Mouse (Mus musculus): ENCODE measurements around the gene Zbtb5. TPM values are rescaled to one million over a fixed set of nuclear protein-coding genes. Genes with fewer than 3 reads are reported as not detected.
"Not testable (repeated sequence)": the region's sequence is repeated elsewhere in the genome, so short reads cannot be mapped to it uniquely, and the experiment has no call there.

Zbtb5 gene
- total RNA-seq, 2 experiments from 2014 or later = 2.8 to 3.4 TPM

- DNase-seq = no peak
Observed at GRCm38 (mm10) chr4:45011581-45012104, 569 bp downstream of the Zbtb5 start.

- DNase-seq = no peak
Observed at GRCm38 (mm10) chr4:45010806-45011415, 1.3 kb downstream of the Zbtb5 start.

DNA sequence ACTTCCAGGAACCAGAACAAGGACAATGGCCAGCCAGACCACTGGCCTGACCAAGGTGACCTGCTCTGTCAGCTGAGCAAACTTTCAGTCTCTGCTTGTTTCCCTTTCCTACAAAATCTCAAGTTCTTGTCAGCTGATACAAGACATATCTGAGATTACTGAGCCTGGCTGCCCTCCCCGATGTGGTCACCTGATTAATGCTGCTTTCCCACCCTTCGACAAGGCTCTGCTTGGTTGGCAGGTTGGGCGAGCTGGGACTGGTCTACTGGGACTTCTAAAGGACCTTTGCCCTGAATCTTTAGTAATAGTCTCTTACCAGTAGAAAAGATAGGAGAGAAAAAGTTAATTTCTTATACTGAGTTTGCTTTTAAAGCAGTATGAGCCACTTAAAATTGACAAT is 6.8 kb downstream of the Zbtb5 start:
- no peak for DNase-seq

DNA sequence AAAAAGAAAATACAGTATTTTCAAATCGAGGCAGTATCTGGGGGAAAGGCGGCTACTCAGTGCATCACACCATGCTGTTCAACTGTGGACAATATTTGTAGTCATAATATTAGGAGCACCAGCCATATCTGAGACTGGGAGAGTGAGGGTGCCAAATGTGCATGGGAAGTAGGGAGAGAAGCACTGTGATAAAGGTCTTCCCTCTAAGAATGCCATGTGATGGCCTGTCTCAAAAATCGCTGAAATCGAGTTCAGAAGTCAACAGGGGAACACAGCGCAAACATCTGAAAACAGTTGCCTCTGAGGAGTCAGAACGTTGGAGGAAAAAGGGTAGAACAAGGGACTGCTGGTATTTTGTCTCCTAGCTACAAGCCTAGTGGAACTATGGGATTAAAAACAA is 12.2 kb downstream of the Zbtb5 start:
- DNase-seq = no peak

- DNase-seq = no peak
Observed at GRCm38 (mm10) chr4:44998071-44998470, 14.1 kb downstream of the Zbtb5 start.

GRCm38 (mm10) chr4:44994776-44995175 is 17.4 kb downstream of the Zbtb5 start:
- no peak for DNase-seq

DNA sequence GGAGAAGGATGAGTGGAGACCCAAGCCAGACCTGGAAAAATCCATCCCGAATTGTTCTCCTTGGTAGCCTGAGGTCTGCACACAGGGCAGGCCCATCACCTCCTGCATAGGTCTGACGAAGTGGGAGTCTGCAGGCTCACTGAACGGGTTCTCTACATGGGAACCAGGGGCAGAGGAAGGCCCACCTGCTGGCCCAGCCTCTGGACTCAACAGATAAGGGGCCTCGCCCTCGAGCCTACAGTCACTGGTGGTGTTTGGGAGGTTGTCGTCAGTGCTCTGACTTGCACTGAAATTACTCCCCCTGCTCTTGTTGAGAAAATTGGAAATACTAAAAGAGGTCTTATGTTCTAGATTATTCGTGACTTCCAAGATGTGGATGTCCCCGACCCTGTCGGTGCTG is 18.4 kb downstream of the Zbtb5 start:
- DNase-seq = no peak

DNA sequence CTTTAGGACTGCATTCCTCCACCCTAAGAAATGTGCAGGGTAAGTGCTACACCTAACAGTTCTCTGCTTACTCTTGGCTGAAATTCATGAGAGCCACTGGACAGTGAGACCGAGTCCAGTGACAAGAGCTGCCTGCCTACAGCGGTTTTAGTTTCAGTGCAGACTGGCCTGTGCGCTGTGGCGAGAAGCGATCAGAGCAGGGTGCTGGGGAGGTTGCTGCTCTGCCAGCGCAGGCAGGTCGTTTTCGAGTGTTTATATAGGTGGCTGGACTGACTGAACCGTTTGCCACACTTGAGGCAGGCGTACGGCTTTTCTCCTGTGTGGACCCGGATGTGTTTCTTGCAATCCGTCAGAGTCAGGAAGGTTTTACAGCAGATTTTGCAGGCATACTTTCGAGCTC is 19.0 kb downstream of the Zbtb5 start:
- not testable (repeated sequence) for DNase-seq

- DNase-seq = not testable (repeated sequence)
Observed at GRCm38 (mm10) chr4:44992330-44992729, 19.9 kb downstream of the Zbtb5 start.

- DNase-seq = no peak
Observed at GRCm38 (mm10) chr4:44990560-44990959, 21.7 kb downstream of the Zbtb5 start.

- no peak for DNase-seq
Observed at GRCm38 (mm10) chr4:44983131-44983740, 29.0 kb downstream of the Zbtb5 start.

DNA sequence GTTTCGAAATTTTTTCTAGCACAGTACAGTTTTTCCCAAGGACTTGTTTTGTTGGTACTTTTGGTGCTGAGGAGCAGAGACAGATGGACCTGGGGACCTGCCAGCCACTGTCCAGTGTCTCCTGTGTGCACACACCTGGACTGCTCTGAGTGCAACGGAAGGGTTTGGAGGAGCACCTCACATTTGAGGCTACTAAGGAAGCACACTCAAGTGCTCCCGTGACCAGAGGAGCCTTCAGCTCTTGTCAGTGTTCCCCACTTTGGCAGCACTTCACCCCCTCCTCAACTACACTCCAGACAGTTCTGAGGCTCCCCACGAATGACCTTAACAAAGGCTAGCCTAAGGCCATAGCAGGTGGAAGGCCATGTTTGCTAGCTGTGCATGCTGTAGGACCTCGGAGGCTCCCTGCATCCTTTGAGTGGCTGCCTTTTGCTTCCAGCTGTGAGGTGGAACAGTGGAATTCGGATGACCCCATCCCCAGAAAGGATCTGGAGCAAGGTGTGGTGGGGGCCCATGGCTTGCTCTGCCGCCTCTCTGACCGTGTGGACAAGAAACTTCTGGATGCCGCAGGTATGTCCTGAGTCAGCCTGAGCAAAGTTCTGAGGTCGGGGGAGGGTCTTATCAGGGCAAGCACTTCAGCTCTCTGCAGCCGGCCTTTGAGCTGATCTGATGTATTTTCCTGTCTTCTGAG is 29.6 kb downstream of the Zbtb5 start:
- no peak for DNase-seq

GRCm38 (mm10) chr4:44981974-44982287 is 30.3 kb downstream of the Zbtb5 start:
- DNase-seq = no peak

DNA sequence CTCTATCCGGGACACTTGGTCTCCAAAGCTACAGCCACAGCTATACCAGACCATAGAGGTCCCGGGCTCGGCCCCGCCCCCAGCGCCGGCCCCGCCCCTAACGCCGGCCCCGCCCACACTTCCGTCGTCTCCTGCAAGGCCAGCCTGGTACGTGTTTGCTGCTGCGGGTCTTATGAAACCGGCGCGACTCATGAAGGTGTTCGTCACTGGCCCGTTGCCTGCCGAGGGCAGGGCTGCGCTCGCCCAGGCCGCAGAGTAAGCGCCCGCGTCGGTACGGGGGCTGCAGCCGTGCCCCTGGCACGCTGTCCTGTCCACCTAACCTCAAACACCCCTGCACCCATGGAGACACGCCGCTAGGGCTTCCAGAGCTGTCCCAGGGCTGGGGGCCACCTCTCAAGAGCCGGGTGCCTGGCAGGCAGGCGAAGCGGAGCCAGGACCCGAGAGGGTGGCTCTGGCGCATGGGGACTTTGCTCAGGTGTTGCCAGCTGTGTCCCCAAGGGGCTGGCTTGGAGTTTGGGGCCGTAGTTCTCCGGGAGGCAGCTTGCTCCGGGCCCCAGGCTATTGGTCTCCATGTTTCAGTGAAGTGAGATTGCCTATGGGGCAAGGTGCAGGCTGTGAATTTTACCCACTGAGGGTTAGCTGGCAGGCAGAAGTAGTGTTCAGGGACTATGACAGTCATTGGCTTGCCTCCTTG is 30.8 kb downstream of the Zbtb5 start, which contains the start of gene Grhpr:
Gene Grhpr, plus strand, starts transcription at position 116 of the 694 bp plus-strand sequence.
- peak; percentile 90 for DNase-seq

GRCm38 (mm10) chr4:44979794-44980338 is 32.3 kb downstream of the Zbtb5 start:
- no peak for DNase-seq

- DNase-seq = no peak
Observed at GRCm38 (mm10) chr4:44978175-44978574, 34.0 kb downstream of the Zbtb5 start.

DNA sequence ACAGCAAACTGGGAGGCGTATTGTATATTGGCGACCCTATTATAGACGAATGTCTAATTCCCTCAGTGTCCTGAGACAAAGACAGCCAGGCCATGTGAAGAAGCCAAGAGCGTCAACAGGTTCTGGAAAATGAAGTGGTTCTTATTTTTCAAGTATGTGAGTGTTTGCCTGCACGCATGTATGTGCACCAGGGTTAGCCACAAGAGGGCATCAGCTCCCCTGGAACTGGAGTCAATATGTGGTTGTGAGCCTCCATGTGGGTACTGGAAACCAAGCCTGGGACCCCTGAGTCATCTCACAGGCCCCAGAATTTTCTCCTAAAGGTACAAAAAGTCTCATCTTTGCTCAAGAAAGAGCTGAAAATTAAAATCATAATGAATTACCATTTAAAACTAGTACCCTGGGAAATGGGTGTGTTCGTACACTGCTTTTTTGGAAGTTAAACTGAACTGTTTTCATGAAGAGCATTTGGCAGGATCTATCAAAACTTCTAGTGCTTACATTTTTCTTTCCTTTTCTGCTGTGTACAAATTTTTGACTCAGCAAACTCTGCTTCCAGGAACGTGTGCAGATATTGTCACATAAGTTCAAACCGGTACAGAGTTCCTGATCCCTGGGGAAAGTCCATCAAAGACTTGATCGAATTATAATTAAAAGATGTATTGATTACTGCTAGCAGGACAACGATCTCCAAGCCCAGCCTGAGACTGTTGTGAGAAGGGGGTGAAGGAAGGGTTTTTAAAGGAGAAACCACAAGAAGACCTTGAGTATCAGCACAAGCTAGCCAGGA is 35.1 kb downstream of the Zbtb5 start:
- DNase-seq = no peak

GRCm38 (mm10) chr4:44976026-44976615 is 36.1 kb downstream of the Zbtb5 start:
- DNase-seq = no peak

DNA sequence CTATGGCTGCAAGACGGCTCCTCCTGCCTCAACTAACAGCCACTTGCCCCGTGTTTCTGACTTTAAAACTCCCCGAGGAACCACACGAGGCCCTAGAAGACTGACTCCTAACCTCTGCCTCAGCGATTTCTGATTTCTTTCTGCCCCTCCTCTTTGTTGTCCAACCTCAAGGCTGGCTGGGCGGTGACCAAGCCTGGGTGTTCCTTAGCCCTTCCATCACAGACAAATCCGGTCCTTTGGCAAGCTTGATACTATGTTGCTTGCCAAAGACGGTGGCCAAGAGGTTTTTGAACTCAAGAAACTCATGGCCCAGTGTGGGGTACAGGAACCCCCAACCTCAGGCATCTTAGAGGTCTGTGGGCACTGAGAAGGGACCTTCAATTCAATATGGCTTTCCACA is 37.9 kb downstream of the Zbtb5 start:
- no peak for DNase-seq

- DNase-seq = no peak
Observed at GRCm38 (mm10) chr4:44973871-44974270, 38.3 kb downstream of the Zbtb5 start.

DNA sequence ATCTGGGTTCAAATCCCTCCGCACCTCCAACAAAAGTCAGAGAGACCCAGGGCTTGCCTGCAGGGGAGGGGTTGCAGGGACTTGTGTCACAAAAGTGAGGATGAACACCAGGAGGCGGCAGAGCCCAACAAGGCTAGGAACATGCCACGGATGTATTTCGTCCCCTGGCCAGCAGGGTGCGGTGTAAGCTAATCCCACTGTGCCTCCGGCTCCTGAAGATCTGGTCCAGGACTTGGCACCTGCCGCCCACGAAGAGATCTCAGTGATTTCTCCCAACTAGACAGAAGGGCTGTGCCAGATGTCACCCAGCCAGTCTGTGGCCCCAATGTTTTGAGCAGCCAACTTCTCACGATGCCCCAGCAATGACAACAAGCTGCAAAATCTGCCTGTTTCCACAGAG is 38.8 kb downstream of the Zbtb5 start:
- peak; percentile 76 for DNase-seq

All from gastrocnemius, postnatal 25 days (tissue).